Mouse (Mus musculus) brain, embryonic 14.5 days (tissue): ENCODE measurements around the gene Krtap13.

Source experiments
- CTCF ChIP-seq: fragments of 200-500 bp; IDR thresholded peaks from 2 replicates; pipeline ENCODE4 v1.5.1; 2012; ENCODE audit warnings: inconsistent platforms, mild to moderate bottlenecking, moderate library complexity, borderline replicate concordance; ENCODE audit not compliant: insufficient read depth, insufficient read length; ENCODE audit errors: extremely low read depth
- POLR2A ChIP-seq: fragments of 200-500 bp; IDR thresholded peaks from 2 replicates; pipeline ENCODE4 v1.6.1; 2012; ENCODE audit warnings: mild to moderate bottlenecking, inconsistent platforms, borderline replicate concordance; ENCODE audit not compliant: poor library complexity, insufficient read depth, insufficient read length, severe bottlenecking; ENCODE audit errors: extremely low read depth

DNA sequence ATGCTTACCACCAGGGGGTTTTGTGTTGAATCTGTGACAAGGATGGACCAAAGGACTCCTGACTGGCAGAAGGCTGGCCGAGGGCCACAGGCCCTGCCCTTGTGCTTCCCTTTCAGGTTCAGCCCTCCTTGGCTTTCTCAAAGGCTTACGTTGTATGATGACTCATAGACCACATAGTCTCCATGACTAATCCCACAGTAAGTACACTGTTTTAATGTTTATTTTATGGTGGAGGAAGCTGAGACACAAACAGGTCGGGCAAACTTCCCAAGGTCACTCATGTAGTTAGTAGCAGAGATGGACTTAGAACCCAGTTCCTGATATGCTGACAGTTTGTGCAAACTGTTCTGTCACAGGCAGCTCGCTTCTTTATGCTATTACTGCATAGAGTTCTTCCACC, 40.7 kb downstream of the Krtap13 start:
- TF ChIP-seq POLR2A (no peak), CTCF (no peak)
